Mouse (Mus musculus) limb, embryonic 11.5 days (tissue): ENCODE data around the gene Serpinb9e. TPM values are rescaled to one million over a fixed set of nuclear protein-coding genes. Genes with fewer than 3 reads are reported as not detected.
"Not testable (repeated sequence)": the region's sequence is repeated elsewhere in the genome, so short reads cannot be mapped to it uniquely, and the experiment has no call there.

Experiments used
- ATAC-seq: fragments of 200-750 bp; cut with Nextera tagmentation; 2 replicates; pipeline ENCODE4 v1.8.0; 2017; ENCODE audit warnings: low read depth; ENCODE audit not compliant: insufficient number of reproducible peaks, low FRiP score, low TSS enrichment
- DNase-seq: peaks from one replicate; pipeline ENCODE4 v3.0.0-alpha.2; 2015; ENCODE audit warnings: low spot score
- H3K27ac ChIP-seq: fragments of 300-500 bp; sonication (generic); replicated peaks from 2 replicates; pipeline ENCODE4 v1.5.1; 2014; ENCODE audit warnings: low read depth, mild to moderate bottlenecking, low read length
- H3K27me3 ChIP-seq: fragments of 300-500 bp; sonication (generic); 2 replicates; pipeline ENCODE4 v1.6.1; 2014; ENCODE audit warnings: mild to moderate bottlenecking, low read length, mixed read lengths; ENCODE audit not compliant: control insufficient read depth, insufficient read depth
- H3K36me3 ChIP-seq: fragments of 300-500 bp; sonication (generic); 2 replicates; pipeline ENCODE4 v1.6.1; 2014; ENCODE audit warnings: mild to moderate bottlenecking, low read length, moderate library complexity, mixed read lengths; ENCODE audit not compliant: control insufficient read depth, insufficient read depth
- H3K4me1 ChIP-seq: fragments of 300-500 bp; sonication (generic); 2 replicates; pipeline ENCODE4 v1.6.1; 2014; ENCODE audit warnings: low read length, mixed read lengths; ENCODE audit not compliant: control insufficient read depth, insufficient read depth
- H3K4me2 ChIP-seq: fragments of 300-500 bp; sonication (generic); 2 replicates; pipeline ENCODE4 v1.6.1; 2014; ENCODE audit warnings: low read depth, mild to moderate bottlenecking, moderate library complexity; ENCODE audit not compliant: severe bottlenecking
- H3K4me3 ChIP-seq: fragments of 300-500 bp; sonication (generic); 2 replicates; pipeline ENCODE4 v1.5.1; 2014; ENCODE audit warnings: low read depth, low read length
- H3K9ac ChIP-seq: fragments of 300-500 bp; sonication (generic); 2 replicates; pipeline ENCODE4 v1.6.1; 2014; ENCODE audit warnings: mild to moderate bottlenecking, low read length
- H3K9me3 ChIP-seq: fragments of 300-500 bp; sonication (generic); 2 replicates; pipeline ENCODE4 v1.6.1; 2016; ENCODE audit warnings: low read length; ENCODE audit not compliant: control insufficient read depth
- WGBS: fragments of 180-500 bp; shearing (Covaris S2); extraction: QIAGEN DNeasy Blood & Tissue Kit; methylation state at CpG from one replicate; pipeline ENCODE4 v1.1.7; 2014; 5-methylcytosine and 5-hydroxymethylcytosine counted together
- polyA plus RNA-seq: library from polyadenylated mRNA; unstranded; fragments of >200 nt; fragmentation: Nextera tagmentation; extraction: Ambion mirVana; gene quantifications from 2 replicates; pipeline ENCODE4 v1.2.1, GENCODE M21; 2014

Gene Serpinb9e
- not detected in 2 replicates for polyA plus RNA-seq

- not testable (repeated sequence) for H3K27ac ChIP-seq, H3K9ac ChIP-seq, DNase-seq, ATAC-seq, H3K4me2 ChIP-seq, H3K4me1 ChIP-seq, H3K9me3 ChIP-seq, H3K36me3 ChIP-seq, H3K27me3 ChIP-seq, H3K4me3 ChIP-seq
- 85% methylated on average over 2 of the region's 2 CpGs for WGBS
Observed at GRCm38 (mm10) chr13:33249312-33249711, at the start of gene Serpinb9e. Serpinb9e (plus strand) TSS chr13:33249612.

- ATAC-seq (no peak), DNase-seq (no peak)
- Histone ChIP-seq H3K36me3 (no peaks in the 10 kb centered on the region), H3K27ac (no peak overlapping the region), H3K9me3 (no peaks in the 10 kb centered on the region), H3K4me1 (no peaks in the 10 kb centered on the region), H3K9ac (no peak overlapping the region), H3K4me3 (no peak overlapping the region), H3K27me3 (no peaks in the 10 kb centered on the region), H3K4me2 (no peak overlapping the region)
- WGBS = 53% methylated on average over 2 of the region's 2 CpGs
Observed at GRCm38 (mm10) chr13:33199740-33200139, 49.7 kb upstream of the Serpinb9e start.

- WGBS = 89% methylated on average over 4 of the region's 4 CpGs
- not testable (repeated sequence) for H3K36me3 ChIP-seq, H3K9me3 ChIP-seq, H3K27ac ChIP-seq, H3K9ac ChIP-seq, DNase-seq, H3K4me3 ChIP-seq, ATAC-seq, H3K4me1 ChIP-seq, H3K4me2 ChIP-seq, H3K27me3 ChIP-seq
Observed at GRCm38 (mm10) chr13:33308631-33309030, 59.2 kb downstream of the Serpinb9e start.

Other genes starting within 250 kb of the Serpinb9e start
- gene Serpinb9, start 246.4 kb upstream of the Serpinb9e start, polyA plus RNA-seq = 0.72 and 1.4 TPM in 2 replicates
- gene Serpinb9b, start 222.2 kb upstream of the Serpinb9e start, polyA plus RNA-seq = not detected in 2 replicates
- gene Serpinb1b, start 171.0 kb upstream of the Serpinb9e start, polyA plus RNA-seq = not detected in 2 replicates
- not detected in 2 replicates for gene Serpinb9c, start 89.9 kb upstream of the Serpinb9e start, polyA plus RNA-seq
- gene Serpinb9d, start 56.7 kb upstream of the Serpinb9e start, polyA plus RNA-seq = not detected in 2 replicates
- not detected in 2 replicates for gene Serpinb9f, start 74.5 kb downstream of the Serpinb9e start, polyA plus RNA-seq
- gene Gm11397, start 146.1 kb downstream of the Serpinb9e start, polyA plus RNA-seq = not detected in 2 replicates
- gene Serpinb9g, start 235.2 kb downstream of the Serpinb9e start, polyA plus RNA-seq = not detected in 2 replicates